Mouse (Mus musculus) skeletal muscle tissue, adult 2 months (tissue): Measurements from ENCODE around the gene Ssbp2.

ENCODE experiments used
- DNase-seq: peaks from one replicate; pipeline ENCODE4 v3.0.0-alpha.2; 2012; ENCODE audit warnings: low read depth, low spot score

Gene Ssbp2

GRCm38 (mm10) chr13:91620541-91620940, 160.5 kb downstream of the Ssbp2 start:
- DNase-seq = no peak

GRCm38 (mm10) chr13:91631291-91631799, 171.3 kb downstream of the Ssbp2 start:
- DNase-seq = no peak

GRCm38 (mm10) chr13:91634123-91634522, 174.0 kb downstream of the Ssbp2 start:
- DNase-seq = no peak

- no peak for DNase-seq
Measured at GRCm38 (mm10) chr13:91635957-91636356, 175.9 kb downstream of the Ssbp2 start.

- DNase-seq = peak; percentile 74
Measured at GRCm38 (mm10) chr13:91636814-91637213, 176.7 kb downstream of the Ssbp2 start.

DNA sequence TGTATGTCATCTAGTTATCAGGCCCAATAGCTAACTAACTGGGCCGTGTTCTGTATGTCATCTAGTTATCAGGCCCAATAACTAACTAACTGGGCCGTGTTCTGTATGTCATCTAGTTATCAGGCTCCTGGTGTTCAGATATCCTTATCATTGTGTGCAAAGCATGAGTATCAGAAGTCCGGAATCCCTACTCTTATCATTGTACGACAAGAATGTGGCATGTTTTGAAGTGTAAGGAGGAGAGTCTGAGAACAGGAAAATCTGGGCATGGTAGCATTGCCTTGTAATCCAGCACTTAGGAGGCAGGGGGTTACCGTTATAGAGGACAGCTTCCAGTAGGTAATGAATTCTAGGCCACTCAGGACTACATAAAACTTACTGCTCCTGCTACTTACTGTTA, 178.8 kb downstream of the Ssbp2 start:
- DNase-seq = no peak

- DNase-seq = no peak
Measured at GRCm38 (mm10) chr13:91640219-91640618, 180.1 kb downstream of the Ssbp2 start.

- DNase-seq = peak; percentile 9
Measured at GRCm38 (mm10) chr13:91648240-91648639, 188.2 kb downstream of the Ssbp2 start.

GRCm38 (mm10) chr13:91649926-91650325, 189.8 kb downstream of the Ssbp2 start:
- DNase-seq = no peak

DNA sequence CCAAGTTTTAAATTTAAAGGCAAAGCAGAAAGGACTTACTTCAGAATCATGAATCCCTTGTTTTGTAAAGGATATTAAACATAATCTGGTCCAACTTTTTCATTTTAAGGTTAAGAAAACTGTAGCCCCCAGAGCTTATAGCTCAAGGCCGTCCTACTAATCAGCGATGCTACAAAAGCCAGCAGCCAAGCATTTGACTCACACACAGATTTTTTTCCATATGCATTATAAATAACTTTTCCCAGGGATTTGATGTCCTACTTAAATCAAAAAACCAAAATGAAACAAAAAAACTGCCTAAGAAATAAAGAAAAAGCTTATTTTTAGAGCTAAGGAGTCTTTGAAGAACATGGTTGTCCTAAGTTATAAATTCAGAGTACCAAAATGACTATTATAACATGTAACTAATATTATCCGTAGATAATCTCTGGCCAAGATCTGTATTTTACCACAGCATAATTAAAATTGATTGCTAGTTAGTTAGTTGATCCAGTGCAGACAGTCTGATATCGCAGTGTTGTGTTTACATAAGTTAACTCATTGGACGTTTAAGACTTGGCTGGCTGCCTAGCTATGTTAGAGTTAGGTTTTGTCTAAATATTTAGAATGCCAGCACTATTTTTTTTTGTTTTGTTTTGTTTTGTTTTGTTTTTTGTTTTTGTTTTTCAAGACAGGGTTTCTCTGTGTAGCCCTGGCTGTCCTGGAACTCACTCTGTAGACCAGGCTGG, 201.1 kb downstream of the Ssbp2 start:
- no peak for DNase-seq

GRCm38 (mm10) chr13:91662751-91663150, 202.7 kb downstream of the Ssbp2 start:
- no peak for DNase-seq

DNA sequence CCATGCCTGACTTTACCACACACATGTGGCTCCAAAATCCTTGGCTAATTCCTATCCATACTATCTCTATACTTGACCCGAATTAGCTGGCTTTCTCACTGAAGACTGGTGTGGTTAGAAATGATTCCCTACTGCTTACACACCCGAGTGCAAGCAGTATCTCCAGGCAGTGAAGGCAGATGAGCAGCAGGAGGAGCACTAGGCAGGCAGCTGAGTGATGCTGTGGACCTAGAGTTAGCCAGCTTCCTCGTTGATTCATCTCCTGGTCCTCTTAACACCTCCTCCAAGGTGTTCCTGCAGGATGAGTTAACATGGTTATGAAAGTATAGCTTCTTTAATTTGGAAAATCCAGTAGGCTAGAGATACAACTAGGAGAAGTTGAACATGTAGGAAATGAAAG, 213.2 kb downstream of the Ssbp2 start:
- DNase-seq = no peak

DNA sequence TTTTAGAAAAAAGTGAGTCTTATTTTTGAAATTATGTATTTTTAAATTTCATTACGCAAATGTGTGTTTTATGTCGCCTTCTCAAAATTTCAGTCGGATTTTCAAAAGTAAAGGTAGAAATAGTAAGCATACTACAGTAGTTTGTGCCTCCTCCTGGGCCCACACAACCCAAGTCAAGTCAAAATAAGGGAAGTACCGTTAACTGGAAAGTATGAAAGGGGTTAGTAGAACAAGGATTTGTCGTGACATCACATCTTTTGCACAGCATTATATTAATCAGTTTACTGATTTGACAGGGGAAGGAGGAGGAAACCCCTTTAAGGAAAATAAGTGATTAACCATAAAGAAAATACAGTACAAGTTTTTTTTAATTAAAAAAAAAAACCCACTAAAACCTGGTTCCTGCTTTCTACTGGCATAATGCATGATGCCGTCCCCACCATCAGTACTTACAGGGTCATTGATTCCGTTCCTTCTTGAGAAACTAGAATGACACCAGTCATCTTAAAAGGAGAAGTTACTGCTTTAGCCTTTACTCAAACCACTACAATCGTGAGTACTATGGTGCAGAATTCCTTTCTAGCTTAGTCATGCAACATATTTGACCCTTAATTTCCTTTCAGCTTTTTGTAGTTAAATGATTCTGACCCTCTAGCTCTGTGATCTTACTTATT, 220.8 kb downstream of the Ssbp2 start:
- no peak for DNase-seq

DNA sequence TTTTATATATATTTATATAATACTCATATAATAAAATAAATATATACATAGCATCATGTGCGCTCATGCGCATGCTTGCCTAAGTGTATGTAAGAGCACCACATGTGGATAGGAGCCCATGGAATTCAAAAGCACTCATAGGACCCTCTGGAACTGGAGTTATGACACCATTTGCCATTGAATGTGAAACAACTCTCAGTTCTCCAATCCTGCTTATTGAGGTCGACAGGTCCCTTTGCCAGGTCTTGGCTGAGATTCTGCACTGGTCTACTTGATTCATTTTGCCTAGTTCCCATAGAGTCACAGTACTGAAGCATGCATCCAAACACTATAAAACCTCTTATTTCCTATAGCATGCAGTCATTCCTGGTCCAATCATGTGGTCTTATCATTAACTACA, 221.4 kb downstream of the Ssbp2 start:
- DNase-seq = no peak

DNA sequence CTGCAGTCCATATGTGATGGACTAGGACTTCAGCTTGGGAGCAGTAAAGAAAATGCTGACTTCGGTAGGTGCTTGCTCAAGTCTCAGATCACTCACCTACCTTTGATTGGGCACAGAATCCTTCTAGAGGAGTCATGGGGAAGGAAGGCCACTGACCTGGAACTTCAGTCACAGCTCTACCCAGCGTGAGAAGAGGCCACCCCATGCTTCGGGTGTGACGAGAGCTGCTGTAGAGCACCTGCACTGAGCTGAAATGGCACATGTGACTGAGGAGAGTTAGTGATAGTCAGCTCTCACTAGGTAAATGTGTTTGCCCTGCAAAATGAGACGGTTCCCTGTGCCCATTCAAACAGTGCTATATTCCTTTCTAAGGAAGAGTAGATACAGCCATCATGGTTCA, 230.0 kb downstream of the Ssbp2 start:
- DNase-seq = no peak

GRCm38 (mm10) chr13:91693615-91694014, 233.5 kb downstream of the Ssbp2 start:
- no peak for DNase-seq

- no peak for DNase-seq
Measured at GRCm38 (mm10) chr13:91695406-91695805, 235.3 kb downstream of the Ssbp2 start.

DNA sequence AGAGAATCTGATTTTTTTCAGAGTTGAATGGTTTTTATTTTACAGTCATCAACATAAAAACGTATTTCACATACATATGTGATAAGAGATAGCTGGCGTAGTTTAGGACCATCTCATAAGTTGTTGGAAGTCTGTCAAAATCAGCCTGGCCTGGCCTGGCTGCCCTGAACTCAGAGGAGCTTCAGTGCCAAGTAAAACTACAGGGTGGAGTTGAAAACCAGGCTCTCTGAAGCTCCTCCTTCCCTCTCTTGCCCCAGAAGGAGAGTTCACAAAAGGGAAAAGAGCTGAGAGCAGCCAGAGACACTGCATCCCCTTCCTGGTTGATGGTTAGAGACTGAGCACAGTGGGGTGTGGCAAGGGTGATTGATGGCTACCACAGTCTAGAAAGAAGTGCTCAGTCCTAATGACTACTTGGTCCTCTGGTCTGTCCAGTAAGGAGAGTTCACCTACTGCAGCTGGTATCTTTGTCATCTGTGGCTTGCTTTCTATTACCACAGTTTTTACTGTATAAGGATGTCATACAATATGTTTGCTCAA, 236.1 kb downstream of the Ssbp2 start:
- peak; percentile 11 for DNase-seq

DNA sequence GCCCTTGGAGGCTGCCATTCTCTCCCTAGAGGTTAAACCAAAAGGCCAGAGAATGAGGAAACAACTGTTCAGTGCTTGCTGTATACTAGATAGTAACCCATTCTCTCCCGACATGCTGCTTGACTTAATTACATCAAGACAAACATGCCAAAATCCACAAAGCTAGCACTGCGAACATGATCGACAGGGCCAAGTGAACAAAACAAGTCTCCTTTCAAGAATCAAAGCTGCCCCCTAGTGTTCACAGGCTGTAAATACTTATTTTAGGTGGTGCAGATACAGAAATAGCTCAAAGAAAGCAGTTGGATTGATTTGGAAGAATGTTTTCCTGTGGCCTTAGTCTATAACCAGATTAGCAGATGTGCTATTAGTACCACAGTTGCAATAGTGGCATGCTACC, 236.9 kb downstream of the Ssbp2 start:
- peak; percentile 22 for DNase-seq

DNA sequence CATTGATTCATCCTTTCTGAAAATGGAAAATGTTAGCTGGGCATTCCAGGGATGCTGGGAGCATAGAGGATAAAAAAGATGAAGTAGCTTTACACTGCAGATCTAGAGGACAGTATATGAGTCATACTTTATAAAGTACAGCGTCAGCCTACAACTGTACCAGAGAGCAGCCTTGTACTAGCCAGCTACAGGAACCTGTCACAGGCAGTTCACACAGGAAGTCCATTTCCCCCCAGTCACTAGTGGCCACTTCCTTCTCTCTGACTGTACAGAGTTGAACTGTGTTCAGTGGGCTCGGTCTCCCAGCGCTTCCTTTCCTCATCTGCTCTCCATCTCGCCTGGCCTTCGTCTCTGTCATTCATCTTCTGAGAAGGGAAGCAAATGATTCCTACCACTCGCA, 242.3 kb downstream of the Ssbp2 start:
- DNase-seq = no peak

DNA sequence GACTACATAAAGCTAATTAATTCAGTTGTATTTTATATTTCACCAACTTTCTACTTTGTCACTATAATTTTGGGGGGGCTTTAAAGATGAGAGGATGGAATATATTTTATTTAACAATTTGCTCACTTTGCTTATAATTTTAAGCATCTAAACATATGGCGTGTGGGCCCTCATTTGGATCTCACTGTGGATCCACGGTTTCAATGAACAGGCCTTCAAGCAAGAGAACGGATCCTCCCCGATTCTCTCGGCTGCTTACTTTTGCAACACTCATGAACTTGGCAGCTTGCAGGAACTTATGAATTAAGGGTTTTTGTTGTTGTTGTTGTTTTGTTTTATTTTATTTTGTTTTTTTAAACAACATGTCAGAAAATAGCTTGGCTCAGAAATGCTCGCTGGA, 259.4 kb downstream of the Ssbp2 start:
- no peak for DNase-seq

- no peak for DNase-seq
Measured at GRCm38 (mm10) chr13:91723108-91723735, 263.1 kb downstream of the Ssbp2 start.
